Mouse (Mus musculus) gastrocnemius, postnatal 14 days (tissue): ENCODE measurements at regions not wholly inside any gene's neighbourhood (a gene's known extent, or its start where the extent isn't known, plus 50 kb on each side); places are given as distances from the start of the nearest gene placed in this dataset.

Source experiments
- DNase-seq: peaks from one replicate; pipeline ENCODE4 v3.0.0; 2021; ENCODE audit warnings: mixed read lengths
- intact Hi-C: fragments of 180-260 bp; cut with DNase I; formaldehyde crosslinking; loops from one replicate; pipeline ENCODE4 v1.15.1; 2025; ENCODE audit warnings: low total_unique reads

DNA sequence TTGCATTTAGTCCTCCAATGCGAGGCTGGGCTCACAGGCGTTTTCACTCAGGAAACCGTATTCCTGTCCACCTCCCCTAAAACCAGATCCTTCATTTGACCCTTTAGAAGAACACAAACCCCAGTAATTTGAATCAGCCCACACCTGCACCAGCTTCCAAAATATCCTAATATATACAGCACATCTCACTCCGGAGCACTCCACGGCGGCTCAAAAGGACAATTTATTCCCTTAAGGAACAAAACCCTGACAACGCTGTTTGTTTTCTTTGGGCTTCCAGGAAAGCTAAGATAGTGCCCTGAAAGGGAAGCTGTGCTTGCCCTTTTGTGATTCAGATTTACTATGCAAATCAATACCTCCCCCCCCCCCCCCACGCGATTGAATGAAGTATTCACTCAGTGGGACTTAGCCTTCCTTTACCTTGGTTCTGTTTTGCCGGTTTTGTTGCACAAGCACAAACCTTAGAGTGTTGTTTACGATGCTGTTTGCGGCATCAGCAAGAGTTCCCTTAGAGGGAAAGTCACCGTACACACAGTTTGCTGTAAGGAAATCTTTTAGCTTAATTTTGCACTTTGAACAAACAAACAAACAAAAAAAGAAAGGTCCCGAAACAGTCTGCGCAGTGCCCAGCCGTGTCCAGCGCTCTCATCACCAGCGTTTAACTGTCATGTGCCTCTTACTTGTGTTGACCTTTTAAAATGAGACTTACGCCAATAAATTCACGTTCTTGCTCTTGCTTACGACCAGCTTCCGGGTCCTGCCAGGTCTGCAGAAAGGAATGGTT, 111.2 kb upstream of the Six2 start:
- DNase-seq, result no peak
- intact Hi-C loops, result no loop called here

DNA sequence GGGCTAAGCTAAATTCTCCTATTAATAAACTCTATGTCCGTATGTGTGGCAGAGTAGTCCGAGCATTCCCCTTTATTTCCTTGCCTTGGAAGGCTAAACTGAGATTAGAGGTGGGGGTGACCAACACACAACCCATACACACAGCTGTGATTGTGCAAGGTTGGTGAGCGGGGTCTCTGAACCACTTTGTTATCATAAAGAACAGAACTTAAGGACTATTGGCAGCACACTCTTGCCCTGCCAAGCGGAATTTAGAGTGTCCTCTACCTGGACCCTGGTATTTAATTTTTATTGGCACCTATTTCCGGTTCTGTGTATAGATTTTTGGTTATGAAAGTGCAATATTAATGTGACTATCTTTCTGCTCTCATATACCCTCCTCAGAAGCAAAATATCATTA, 109.7 kb upstream of the Six2 start:
- no peak for DNase-seq
- intact Hi-C loops, result no loop called here

DNA sequence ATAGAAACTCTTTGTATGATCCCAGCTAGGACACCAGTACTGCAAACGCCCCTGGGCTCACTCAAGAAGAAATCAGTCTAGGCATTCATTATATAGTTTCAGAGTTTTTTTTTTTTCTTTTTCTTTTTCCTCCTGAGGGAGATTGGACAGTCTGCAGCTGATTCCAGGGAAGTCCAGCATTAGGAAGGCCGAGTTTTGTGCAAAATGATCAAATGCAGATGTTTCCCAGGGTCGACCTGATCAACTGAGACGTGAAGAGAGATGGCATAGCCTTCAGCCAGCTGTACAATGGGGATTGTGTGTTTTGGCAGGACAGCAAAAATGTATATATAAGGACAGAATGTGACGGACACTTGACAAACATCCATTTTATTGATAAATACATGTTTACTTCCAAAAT, 107.7 kb upstream of the Six2 start:
- intact Hi-C loops, result no loop called here

GRCm38 (mm10) chr17:85785625-85786294, 97.7 kb upstream of the Six2 start:
- no peak for DNase-seq
- intact Hi-C loops, result no loop called here

More for the DNA sequence above, 107.7 kb upstream of the Six2 start:
- no peak for DNase-seq

GRCm38 (mm10) chr17:85780477-85780876, 92.4 kb upstream of the Six2 start:
- no peak for DNase-seq
- intact Hi-C loops, result no loop called here

DNA sequence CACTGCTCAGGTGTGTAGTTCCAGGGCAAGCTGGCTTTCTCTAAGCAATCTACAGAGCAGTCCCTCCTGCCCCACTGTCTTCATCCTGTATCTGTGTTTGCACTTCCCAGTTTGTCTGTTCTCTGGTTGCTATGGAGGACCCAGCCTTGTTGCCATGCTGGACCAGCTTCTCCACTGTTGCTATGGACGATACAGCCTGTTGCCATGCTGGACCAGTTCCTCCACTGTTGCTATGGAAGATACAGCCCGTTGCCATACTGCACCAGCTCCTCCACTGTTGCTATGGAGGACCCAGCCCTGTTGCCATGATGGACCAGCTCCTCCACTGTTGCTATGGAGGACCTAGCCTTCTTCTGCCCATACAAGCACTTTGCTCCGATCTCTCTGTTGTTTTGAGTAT, 88.8 kb upstream of the Six2 start:
- no peak for DNase-seq
- intact Hi-C loops, result no loop called here

GRCm38 (mm10) chr17:85768341-85768740, 80.3 kb upstream of the Six2 start:
- no peak for DNase-seq

GRCm38 (mm10) chr17:85767201-85767862, 79.3 kb upstream of the Six2 start:
- no peak for DNase-seq
- intact Hi-C loops, result no loop called here

More at GRCm38 (mm10) chr17:85768341-85768740, 80.3 kb upstream of the Six2 start:
- intact Hi-C loops, result no loop called here

- DNase-seq, result no peak
- intact Hi-C loops, result no loop called here
Observed at GRCm38 (mm10) chr17:85766556-85766955, 78.5 kb upstream of the Six2 start.

GRCm38 (mm10) chr17:85758581-85759098, 70.6 kb upstream of the Six2 start:
- intact Hi-C loops, result no loop called here
- no peak for DNase-seq

GRCm38 (mm10) chr17:85757647-85758046, 69.6 kb upstream of the Six2 start:
- no peak for DNase-seq
- intact Hi-C loops, result no loop called here

DNA sequence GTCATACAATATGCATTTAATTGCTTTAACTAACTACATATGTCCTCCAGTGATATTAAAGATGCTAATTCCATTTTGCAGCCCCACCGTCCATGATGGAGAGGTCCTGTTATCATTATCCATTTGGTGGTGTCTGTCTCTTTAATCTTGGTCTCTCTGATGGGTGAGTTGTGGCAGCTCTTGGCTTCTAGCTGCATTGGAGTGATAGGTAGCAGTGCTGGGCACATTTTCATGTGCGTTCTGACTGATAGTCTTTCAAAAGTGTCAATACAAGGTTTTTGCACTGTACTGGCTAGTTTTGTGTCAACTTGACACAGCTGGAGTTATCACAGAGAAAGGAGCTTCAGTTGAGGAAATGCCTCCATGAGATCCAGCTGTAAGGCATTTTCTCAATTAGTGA, 67.5 kb upstream of the Six2 start:
- DNase-seq, result no peak
- intact Hi-C loops, result no loop called here

GRCm38 (mm10) chr17:85748649-85749081, 60.6 kb upstream of the Six2 start:
- intact Hi-C loops, result no loop called here
- no peak for DNase-seq

GRCm38 (mm10) chr17:85747976-85748648, 60.0 kb upstream of the Six2 start:
- no peak for DNase-seq
- intact Hi-C loops, result no loop called here
